Mouse (Mus musculus): ENCODE results near the gene Inka1.

GRCm38 (mm10) chr9:107962916-107963315 is 22.8 kb downstream of the Inka1 start:
- TF ChIP-seq CTCF (IDR thresholded peaks at IDR 0.05; ENCODE audit: control insufficient read depth, insufficient read depth, insufficient read length) (no peak), MAX (IDR thresholded peaks at IDR 0.05) (no peak), USF1 (IDR thresholded peaks at IDR 0.05; ENCODE audit: low read depth) (no peak)

All from C2C12 (cell line).